Mouse (Mus musculus) adrenal gland, adult (tissue): ENCODE measurements around the gene Aamp.

Source experiments
- DNase-seq, 2 experiments: peaks; one replicate each; pipeline ENCODE4 v3.0.0; 2022 to 2023; ENCODE audit warnings: low spot score in 1 of 2; ENCODE audit not compliant: inconsistent age in 2 of 2

Aamp gene

DNA sequence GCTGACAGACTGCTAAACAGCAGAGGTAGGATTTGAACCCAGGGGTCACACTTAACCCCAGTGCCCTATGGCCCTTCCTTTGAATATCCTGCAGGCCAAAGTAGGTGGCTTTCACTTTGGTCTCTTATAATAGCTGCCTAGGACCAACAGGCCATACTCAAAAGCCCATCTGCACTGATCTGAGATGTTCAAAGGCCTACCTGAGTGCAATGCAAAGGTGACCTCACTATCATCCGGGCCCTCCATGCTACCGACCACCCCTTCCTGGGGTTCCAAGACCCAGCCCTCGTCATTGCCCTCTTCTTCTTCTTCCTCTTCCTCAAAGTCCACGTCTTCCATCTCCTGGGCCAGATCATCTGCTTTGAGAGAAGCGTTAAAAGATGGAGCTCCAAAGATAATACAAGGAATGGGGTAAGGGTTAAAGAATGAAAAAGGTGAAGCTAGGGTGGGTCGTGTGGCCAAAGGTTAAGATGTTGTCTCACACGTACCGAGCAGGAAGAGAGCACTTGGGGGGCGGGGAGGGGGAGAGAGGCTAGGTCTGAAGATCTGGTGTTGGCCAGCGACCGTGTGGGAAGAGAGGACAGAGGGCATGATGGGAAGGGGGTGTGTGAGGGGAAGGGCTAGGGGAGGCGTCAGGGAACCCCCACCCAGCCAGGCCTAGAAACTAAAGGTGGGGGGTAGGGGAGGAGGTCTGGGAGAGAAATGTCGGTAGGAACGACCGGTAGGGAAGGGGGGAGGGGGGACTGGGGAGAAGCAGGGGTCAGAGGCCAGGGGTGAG, 663 bp downstream of the Aamp start:
- DNase-seq, result peak; percentile 79 to 87

GRCm38 (mm10) chr1:74282896-74283625, 1.5 kb downstream of the Aamp start:
- peak; percentile 27 to 38 for DNase-seq

DNA sequence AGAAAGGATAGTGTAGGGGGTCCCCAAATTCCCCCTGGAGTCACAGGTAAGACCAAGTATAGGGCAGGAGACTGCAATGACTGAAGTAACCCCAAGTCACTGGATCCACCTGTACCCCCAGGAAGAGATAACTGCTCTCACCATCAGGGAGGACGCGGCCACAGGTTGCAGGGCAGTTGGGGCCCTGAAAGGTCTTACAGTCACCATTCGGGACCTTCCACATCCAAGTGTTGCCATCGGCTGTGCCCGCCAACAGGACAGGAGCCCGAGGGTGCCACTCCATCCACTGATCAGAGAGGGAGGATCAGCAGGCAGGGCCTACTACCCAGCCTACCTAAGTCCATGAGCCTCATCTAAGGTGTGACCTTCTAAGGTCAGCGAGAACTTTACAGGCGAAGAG, 2.7 kb downstream of the Aamp start:
- no peak for DNase-seq

- DNase-seq, result no peak
These were observed 3.2 kb downstream of the Aamp start for GRCm38 (mm10) chr1:74281372-74281771.

DNA sequence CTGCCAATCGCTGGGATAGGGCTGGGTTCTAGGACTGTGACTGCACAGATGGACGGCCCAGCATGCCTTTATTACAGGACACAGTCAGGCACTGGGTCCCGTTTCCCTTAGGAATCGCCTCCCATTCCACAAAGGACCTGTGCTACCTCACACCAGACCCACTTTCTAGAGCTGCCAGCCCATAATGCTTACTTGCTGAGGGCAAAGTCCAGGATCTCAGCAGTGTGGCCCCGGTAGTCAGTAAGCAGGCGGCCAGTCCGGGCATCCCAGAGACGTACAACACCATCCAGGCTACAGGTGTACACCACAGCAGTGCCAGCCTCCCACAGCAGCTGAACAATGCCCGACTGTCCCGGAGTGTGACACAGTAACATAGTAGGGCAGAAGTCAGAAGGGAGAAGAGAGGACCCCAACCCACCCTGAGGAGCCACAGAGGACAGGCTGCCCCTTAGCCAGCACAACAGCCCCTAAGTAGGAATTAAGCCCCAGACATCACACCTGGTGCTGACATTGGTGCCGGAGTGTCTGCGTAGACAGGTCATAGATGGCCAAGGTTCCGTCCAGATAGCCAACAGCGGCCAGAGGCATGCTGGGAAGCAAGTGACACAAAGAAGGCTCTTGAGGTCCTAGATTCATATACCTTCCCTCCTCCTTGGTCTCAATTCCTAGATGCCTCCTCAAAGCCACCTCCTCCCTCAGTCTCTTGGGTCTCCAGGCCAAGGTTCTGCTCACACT, 3.8 kb downstream of the Aamp start:
- no peak for DNase-seq

GRCm38 (mm10) chr1:74278988-74279387, 5.5 kb downstream of the Aamp start:
- no peak for DNase-seq

DNA sequence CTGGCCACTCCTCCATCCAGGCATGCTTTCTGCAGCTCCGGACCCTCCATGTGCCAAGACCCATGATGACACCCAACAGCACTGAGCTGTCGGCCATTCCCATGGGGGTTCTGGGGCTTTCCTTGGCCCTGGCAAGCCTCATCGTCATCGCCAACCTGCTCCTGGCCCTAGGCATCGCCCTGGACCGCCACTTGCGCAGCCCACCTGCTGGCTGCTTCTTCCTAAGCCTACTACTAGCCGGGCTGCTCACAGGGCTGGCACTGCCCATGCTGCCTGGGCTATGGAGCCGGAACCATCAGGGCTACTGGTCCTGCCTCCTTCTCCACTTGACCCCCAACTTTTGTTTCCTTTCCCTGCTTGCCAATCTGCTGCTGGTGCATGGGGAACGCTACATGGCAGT, 6.0 kb downstream of the Aamp start, which contains the start of gene Gpbar1:
Gene Gpbar1 (plus strand): TSS at position 13 of the 400 bp plus-strand sequence.
- no peak for DNase-seq

DNA sequence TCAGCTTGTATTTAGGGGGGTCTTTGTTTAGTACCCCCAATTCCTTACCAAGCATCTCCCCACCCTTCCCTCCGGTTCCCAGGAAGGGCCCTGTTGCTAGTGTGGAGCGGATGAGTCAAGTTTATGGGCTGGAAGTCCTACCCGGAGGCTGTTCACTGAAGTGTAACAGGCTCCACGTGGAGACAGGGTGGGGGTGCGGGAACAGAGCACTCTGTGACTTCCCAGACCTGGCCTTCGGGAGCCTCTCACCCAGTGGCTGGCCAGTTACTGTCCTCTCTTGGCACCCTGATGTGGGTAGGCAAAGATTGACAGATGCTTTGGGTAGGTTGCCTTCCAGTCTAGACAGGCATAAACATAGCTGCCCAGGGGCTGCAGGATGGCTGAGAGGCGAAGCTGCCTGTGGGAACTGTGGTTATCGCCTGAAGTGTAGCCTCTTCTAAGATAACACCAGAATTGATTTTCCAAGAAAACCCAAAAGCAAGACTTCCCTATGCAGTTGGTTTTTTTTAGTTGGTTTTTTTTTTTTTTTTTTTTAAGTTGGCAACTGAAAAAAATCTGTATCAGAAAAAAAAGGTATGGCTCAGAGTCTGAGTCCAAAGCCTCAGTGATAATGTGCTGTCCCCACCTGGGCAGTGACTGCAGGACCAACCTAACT, 6.5 kb downstream of the Aamp start:
- DNase-seq, result no peak

- no peak for DNase-seq
These were observed 7.5 kb downstream of the Aamp start for GRCm38 (mm10) chr1:74277041-74277440.

GRCm38 (mm10) chr1:74275015-74275414, 9.5 kb downstream of the Aamp start:
- DNase-seq, result no peak

GRCm38 (mm10) chr1:74271659-74272058, 12.9 kb downstream of the Aamp start:
- peak in 1 of 2 experiments; percentile 49 for DNase-seq

GRCm38 (mm10) chr1:74268750-74269149, 15.8 kb downstream of the Aamp start:
- no peak for DNase-seq

DNA sequence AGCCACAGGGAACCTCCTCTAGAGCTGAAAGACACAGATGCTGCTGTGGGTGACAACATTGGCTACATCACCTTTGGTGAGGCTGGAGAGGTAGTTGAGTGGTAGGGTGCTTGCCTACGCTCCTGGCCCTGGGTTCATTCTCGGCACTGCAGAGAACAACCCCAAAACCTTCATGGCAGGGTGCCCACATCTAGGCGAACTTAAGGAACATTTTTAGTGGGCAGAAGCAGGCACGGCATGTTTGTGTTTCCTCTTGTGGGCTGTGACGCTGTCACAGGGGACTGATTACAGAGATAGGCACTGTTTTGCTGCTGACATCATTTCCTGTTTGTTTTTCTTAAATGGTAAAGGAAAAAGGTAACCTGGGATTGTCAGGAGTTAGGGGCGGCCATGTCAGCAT, 22.0 kb downstream of the Aamp start:
- DNase-seq, result no peak

DNA sequence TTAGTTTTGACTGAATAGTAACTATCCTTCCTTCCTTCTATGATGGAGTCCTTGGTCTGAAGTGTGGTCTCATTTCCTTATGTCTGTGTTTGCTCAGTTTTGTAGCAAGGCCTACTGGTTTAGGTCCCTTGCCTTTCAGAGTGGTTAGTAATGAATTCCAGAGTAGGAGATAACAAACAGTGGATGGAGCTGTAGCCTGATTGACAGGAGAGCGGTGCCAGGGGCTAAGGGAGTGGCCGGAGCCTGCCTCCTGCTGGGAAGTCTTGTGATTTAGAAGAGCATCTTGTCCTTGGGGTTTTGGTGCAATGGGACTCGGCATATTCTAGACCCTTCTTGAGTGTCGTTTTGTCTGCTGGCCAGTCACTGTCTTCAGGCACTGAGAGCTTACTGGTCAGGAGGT, 27.8 kb downstream of the Aamp start:
- no peak for DNase-seq

- no peak for DNase-seq
These were observed 28.7 kb downstream of the Aamp start for GRCm38 (mm10) chr1:74255704-74256345.

DNA sequence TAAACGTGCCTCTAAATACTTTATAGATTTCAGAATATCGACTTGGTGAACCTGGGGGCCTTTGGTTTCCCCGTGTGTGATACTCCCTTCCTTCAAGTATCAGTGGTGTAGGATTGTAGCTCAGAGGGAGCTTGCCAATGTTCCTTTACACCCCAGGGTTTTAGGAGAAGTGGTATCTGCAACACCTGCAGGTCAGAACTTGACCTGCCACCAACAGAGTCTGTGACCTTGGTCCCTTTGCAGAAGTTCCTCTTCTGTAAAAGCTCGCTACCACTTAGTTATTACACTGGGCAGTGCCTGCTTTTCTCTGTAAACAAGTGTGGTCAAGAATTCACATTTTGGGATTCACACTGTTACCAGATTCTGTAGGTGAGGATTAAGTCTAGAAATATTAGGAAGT, 34.4 kb downstream of the Aamp start:
- DNase-seq, result no peak

DNA sequence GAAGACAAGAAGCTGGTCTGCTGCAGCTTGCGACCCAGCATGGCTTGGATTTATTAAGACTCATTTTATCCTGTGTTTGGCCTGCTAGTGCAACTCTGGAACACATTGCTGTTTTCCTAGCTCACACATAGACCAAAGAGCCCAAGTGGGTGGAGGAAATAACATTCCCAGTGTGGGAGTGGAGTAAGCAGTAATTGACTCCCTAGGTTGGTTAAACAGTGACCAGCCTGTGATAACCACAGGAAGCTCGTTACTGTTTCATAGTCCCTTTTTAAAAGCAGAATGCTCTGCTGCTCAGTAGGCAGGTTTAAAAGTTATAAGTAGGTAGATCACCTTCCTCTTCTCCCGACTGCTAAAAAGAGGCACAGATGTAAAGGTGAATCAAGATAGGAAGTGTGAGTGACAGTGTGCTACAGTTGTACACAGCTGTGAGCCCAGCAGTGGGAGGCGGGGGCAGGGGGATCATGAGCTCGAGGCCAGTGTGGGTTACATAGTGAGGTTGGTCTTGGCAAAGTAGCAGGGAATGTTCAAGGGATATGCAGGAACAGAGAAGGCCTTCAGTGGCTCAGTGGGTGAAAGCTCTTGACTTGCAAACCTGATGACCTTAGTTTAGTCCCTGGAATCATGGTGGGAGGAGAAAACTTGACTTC, 35.1 kb downstream of the Aamp start:
- no peak for DNase-seq

- DNase-seq, result peak; percentile 38 to 63
These were observed 35.7 kb downstream of the Aamp start for GRCm38 (mm10) chr1:74248799-74249198.

DNA sequence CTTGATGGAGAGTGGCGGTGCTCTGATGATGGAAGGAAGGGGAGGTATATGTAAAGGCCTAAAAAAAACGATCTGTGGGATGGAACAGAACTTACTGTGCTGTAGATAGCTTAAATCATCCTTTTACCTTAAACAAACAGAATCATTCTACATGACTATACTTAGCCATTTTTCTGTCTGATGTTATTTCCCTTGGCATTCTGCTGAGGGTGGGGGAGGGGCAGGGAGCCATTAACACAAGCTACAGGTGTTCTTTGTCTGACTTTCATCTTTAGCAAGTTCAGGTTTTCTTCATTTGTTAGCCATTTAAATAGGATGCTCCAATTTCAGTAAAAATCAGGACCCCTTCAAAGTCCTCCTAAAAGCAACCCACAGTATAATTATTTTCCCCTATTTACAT, 39.0 kb downstream of the Aamp start:
- DNase-seq, result no peak

GRCm38 (mm10) chr1:74240832-74241231, 43.7 kb downstream of the Aamp start:
- no peak for DNase-seq
